ENCODE assay signal across 10 mouse cellular contexts in genomic region chr19:42725056-42725972, GRCm38 (mm10). TPM values are rescaled to one million over a fixed set of nuclear protein-coding genes. Genes with fewer than 3 reads are reported as not detected.
DNase-seq lines count a peak whose midpoint lies in the region; ATAC-seq and TF ChIP-seq lines count a peak whose summit lies in the region.
"Had no signal": no experiment of that assay in that cellular context is flagged by ENCODE, and none has a peak within 500 bp of the region (broad histone marks: within the 10 kb centered on the region; RNA-seq: fewer than 3 reads in every experiment).

No protein-coding gene starts in this region.

- no peaks in the 10 kb centered on the region for H3K36me3 ChIP-seq in megakaryocyte, embryonic 14.5 days (replicated peaks; ENCODE audit: low read length)
- H3K36me3 ChIP-seq in heart, embryonic 10.5 days, result no peaks in the 10 kb centered on the region
- no peaks in the 10 kb centered on the region for H3K36me3 ChIP-seq in kidney, postnatal 0 days (ENCODE audit: insufficient read depth, low read length)
- H3K36me3 ChIP-seq: heart, embryonic 13.5 days; midbrain, embryonic 12.5 days had no signal

- H3K27ac ChIP-seq in heart, embryonic 10.5 days, result 0 out of 2 replicates have a peak overlapping the region, but pooled peaks have one; percentile 1
- H3K27ac ChIP-seq in kidney, postnatal 0 days, result 0 out of 2 replicates have a peak overlapping the region, but pooled peaks have one; percentile 47
- H3K27ac ChIP-seq: heart, embryonic 13.5 days; midbrain, embryonic 12.5 days had no signal

- H3K4me3 ChIP-seq in megakaryocyte, embryonic 14.5 days (replicated peaks), result peak overlapping the region; percentile 65
- no peak overlapping the region for H3K4me3 ChIP-seq in heart, embryonic 10.5 days
- no peak overlapping the region for H3K4me3 ChIP-seq in kidney, postnatal 0 days (replicated peaks; ENCODE audit: low read depth, low read length)
- H3K4me3 ChIP-seq: heart, embryonic 13.5 days; midbrain, embryonic 12.5 days had no signal

- H3K27me3 ChIP-seq in megakaryocyte, embryonic 14.5 days (replicated peaks), result peaks cover 51% of the 10 kb centered on the region
- H3K27me3 ChIP-seq in heart, embryonic 10.5 days (ENCODE audit: insufficient read depth, poor library complexity, severe bottlenecking), result peaks cover 9% of the 10 kb centered on the region; the same call in 1 of the 2 replicates
- H3K27me3 ChIP-seq in kidney, postnatal 0 days (ENCODE audit: insufficient read depth, low read length), result no peaks in the 10 kb centered on the region
- H3K27me3 ChIP-seq: heart, embryonic 13.5 days; midbrain, embryonic 12.5 days had no signal

- no peak for TF ChIP-seq CTCF in kidney, postnatal 0 days (IDR thresholded peaks at IDR 0.05; ENCODE audit: low read depth)

- H3K9ac ChIP-seq in kidney, postnatal 0 days (ENCODE audit: low read depth, low read length), result no peak overlapping the region
- H3K9ac ChIP-seq: heart, embryonic 13.5 days; midbrain, embryonic 12.5 days had no signal

- no peak for DNase-seq in heart, embryonic 10.5 days (ENCODE audit: low spot score)
- DNase-seq in kidney, postnatal 0 days (ENCODE audit: low spot score), result peak; percentile 81
- peak; percentile 29 for DNase-seq in thymus, postnatal 25 days
- no peak for DNase-seq in layer of hippocampus, adult 9-10 months (ENCODE audit: low spot score)
- no peak for DNase-seq in frontal cortex, adult 2 months (ENCODE audit: extremely low spot score in 1 of 2, low spot score in 1 of 2)
- DNase-seq in gastrocnemius, postnatal 25 days, result no peak

- no peak for ATAC-seq in megakaryocyte, adult 5-6 weeks (ENCODE audit: poor library complexity, severe bottlenecking)
- ATAC-seq in kidney, postnatal 0 days (replicated peaks; ENCODE audit: low FRiP score, low read depth), result peak; percentile 44; the same call in 1 of the 2 replicates

- H3K9me3 ChIP-seq in megakaryocyte, embryonic 14.5 days, result no peaks in the 10 kb centered on the region
- H3K9me3 ChIP-seq in heart, embryonic 10.5 days, result no peaks in the 10 kb centered on the region
- H3K9me3 ChIP-seq in kidney, postnatal 0 days (replicated peaks; ENCODE audit: low read length), result no peaks in the 10 kb centered on the region
- H3K9me3 ChIP-seq: heart, embryonic 13.5 days; midbrain, embryonic 12.5 days had no signal

- WGBS in heart, embryonic 10.5 days, result 60% methylated on average over 16 of the region's 16 CpGs
- 24% methylated on average over 16 of the region's 16 CpGs for WGBS in kidney, postnatal 0 days

- H3K4me1 ChIP-seq in megakaryocyte, embryonic 14.5 days, result peaks cover 36% of the 10 kb centered on the region
- H3K4me1 ChIP-seq in heart, embryonic 10.5 days, result peaks cover 17% of the 10 kb centered on the region
- H3K4me1 ChIP-seq in kidney, postnatal 0 days (replicated peaks; ENCODE audit: insufficient read depth, low read length), result 0 out of 2 replicates have a peak, but pooled peaks cover 5% of the 10 kb centered on the region
- H3K4me1 ChIP-seq: midbrain, embryonic 12.5 days had no signal

- no peak overlapping the region for H3K4me2 ChIP-seq in kidney, postnatal 0 days (ENCODE audit: low read length)
- H3K4me2 ChIP-seq: heart, embryonic 13.5 days; midbrain, embryonic 12.5 days had no signal

RNA-seq across cellular contexts. Expression of gene Pyroxd2, which starts 27.3 kb away (rescaled TPM):
- 0.80 and 2.4 TPM in 2 replicates for polyA plus RNA-seq in megakaryocyte, embryonic 14.5 days (2012; ENCODE audit: insufficient read depth, low replicate concordance)
- total RNA-seq in megakaryocyte, adult 5-6 weeks (2015), result 0.98 and 1.5 TPM in 2 replicates
- 0.40 and 2.0 TPM in 2 replicates for total RNA-seq in megakaryocyte, adult 5-6 weeks (2017)
- 1.5 and 2.8 TPM in 2 replicates for polyA plus RNA-seq in heart, embryonic 10.5 days (2016; fragmentation: Nextera tagmentation; extraction: Ambion mirVana)
- 11.0 and 14.2 TPM in 2 replicates for polyA plus RNA-seq in kidney, postnatal 0 days (2015; fragmentation: Nextera tagmentation; extraction: Ambion mirVana)
- polyA plus RNA-seq in frontal cortex, adult 2 months (2012; rRNA removed), result 3.0 and 3.1 TPM in 2 replicates
- total RNA-seq in gastrocnemius, postnatal 25 days (2021), result 1 to 10 TPM in 1 of 2 experiments, under 1 TPM in 1; 0.82 to 2.1 TPM

RNA-seq across cellular contexts. Expression of gene Hps1, which starts 54.5 kb away (rescaled TPM):
- polyA plus RNA-seq in megakaryocyte, embryonic 14.5 days (2012; ENCODE audit: insufficient read depth, low replicate concordance), result 95.9 and 170 TPM in 2 replicates
- 10.5 and 14.2 TPM in 2 replicates for total RNA-seq in megakaryocyte, adult 5-6 weeks (2015)
- 14.3 and 23.3 TPM in 2 replicates for total RNA-seq in megakaryocyte, adult 5-6 weeks (2017)
- polyA plus RNA-seq in heart, embryonic 10.5 days (2016; fragmentation: Nextera tagmentation; extraction: Ambion mirVana), result 9.2 and 11.6 TPM in 2 replicates
- polyA plus RNA-seq in kidney, postnatal 0 days (2015; fragmentation: Nextera tagmentation; extraction: Ambion mirVana), result 12.9 and 13.8 TPM in 2 replicates
- polyA plus RNA-seq in frontal cortex, adult 2 months (2012; rRNA removed), result 28.8 and 33.2 TPM in 2 replicates
- total RNA-seq in gastrocnemius, postnatal 25 days (2021), result under 1 TPM; 0.72 to 0.99 TPM

Comparison
In these comparisons a context has a peak if more than half of its experiments do, and no peak if none do; other contexts are left out.
1. DNase-seq: peak in kidney, postnatal 0 days (single experiment) and thymus, postnatal 25 days (single experiment); none in heart, embryonic 10.5 days (single experiment), layer of hippocampus, adult 9-10 months (single experiment), frontal cortex, adult 2 months (0 of 2) and gastrocnemius, postnatal 25 days (single experiment).